Mouse (Mus musculus): Measurements from ENCODE around the gene Prcc. TPM values are rescaled to one million over a fixed set of nuclear protein-coding genes. Genes with fewer than 3 reads are reported as not detected.
"Not testable (repeated sequence)": the region's sequence is repeated elsewhere in the genome, so short reads cannot be mapped to it uniquely, and the experiment has no call there.

The Prcc gene
- polyA plus RNA-seq, 1 experiment from 2014 or later = 15.6 TPM

GRCm38 (mm10) chr3:87901036-87901624 lies 15.7 kb upstream of the Prcc start:
- H3K9ac ChIP-seq (replicated peaks) = no peak overlapping the region
- H3K4me1 ChIP-seq (replicated peaks) = no peaks in the 10 kb centered on the region
- no peaks in the 10 kb centered on the region for H3K9me3 ChIP-seq
- no peak overlapping the region for H3K27ac ChIP-seq
- H3K4me2 ChIP-seq (replicated peaks) = no peak overlapping the region
- ATAC-seq = no peak
- WGBS = 50% methylated on average over 1 of the region's 1 CpGs
- H3K4me3 ChIP-seq (replicated peaks) = no peak overlapping the region
- H3K36me3 ChIP-seq = no peaks in the 10 kb centered on the region
- no peaks in the 10 kb centered on the region for H3K27me3 ChIP-seq

GRCm38 (mm10) chr3:87899776-87900175 lies 14.4 kb upstream of the Prcc start:
- no peak for ATAC-seq
- H3K9ac ChIP-seq (replicated peaks) = no peak overlapping the region
- 77% methylated on average over 3 of the region's 3 CpGs for WGBS

GRCm38 (mm10) chr3:87899266-87899665 lies 13.9 kb upstream of the Prcc start:
- H3K9ac ChIP-seq (replicated peaks) = no peak overlapping the region
- no peak overlapping the region for H3K4me3 ChIP-seq (replicated peaks)
- no peaks in the 10 kb centered on the region for H3K9me3 ChIP-seq
- H3K27me3 ChIP-seq = no peaks in the 10 kb centered on the region
- H3K4me2 ChIP-seq (replicated peaks) = no peak overlapping the region
- no peaks in the 10 kb centered on the region for H3K4me1 ChIP-seq (replicated peaks)
- no peak overlapping the region for H3K27ac ChIP-seq
- 77% methylated on average over 3 of the region's 3 CpGs for WGBS
- H3K36me3 ChIP-seq = no peaks in the 10 kb centered on the region
- no peak for ATAC-seq

More at GRCm38 (mm10) chr3:87899776-87900175, 14.4 kb upstream of the Prcc start:
- no peaks in the 10 kb centered on the region for H3K36me3 ChIP-seq
- no peaks in the 10 kb centered on the region for H3K9me3 ChIP-seq
- H3K4me1 ChIP-seq (replicated peaks) = no peaks in the 10 kb centered on the region
- H3K27ac ChIP-seq = no peak overlapping the region
- no peaks in the 10 kb centered on the region for H3K27me3 ChIP-seq
- no peak overlapping the region for H3K4me3 ChIP-seq (replicated peaks)
- H3K4me2 ChIP-seq (replicated peaks) = no peak overlapping the region

GRCm38 (mm10) chr3:87893367-87893905 lies 8.0 kb upstream of the Prcc start:
- Histone ChIP-seq H3K27me3 (no peaks in the 10 kb centered on the region), H3K36me3 (no peaks in the 10 kb centered on the region), H3K9me3 (no peaks in the 10 kb centered on the region), H3K4me2 (replicated peaks) (no peak overlapping the region), H3K4me1 (replicated peaks) (no peaks in the 10 kb centered on the region), H3K4me3 (replicated peaks) (no peak overlapping the region), H3K9ac (replicated peaks) (no peak overlapping the region), H3K27ac (no peak overlapping the region)
- ATAC-seq = no peak
- WGBS = 72% methylated on average over 3 of the region's 3 CpGs

GRCm38 (mm10) chr3:87891481-87891880 lies 6.1 kb upstream of the Prcc start:
- Histone ChIP-seq H3K4me3 (replicated peaks) (no peak overlapping the region), H3K9ac (replicated peaks) (no peak overlapping the region)

GRCm38 (mm10) chr3:87887400-87887799 lies 2.0 kb upstream of the Prcc start:
- not testable (repeated sequence) for H3K9ac ChIP-seq (replicated peaks); H3K27me3 ChIP-seq; H3K27ac ChIP-seq; ATAC-seq; H3K36me3 ChIP-seq; H3K4me3 ChIP-seq (replicated peaks); H3K4me2 ChIP-seq (replicated peaks); H3K9me3 ChIP-seq
- H3K4me1 ChIP-seq (replicated peaks) = peaks cover 20% of the 10 kb centered on the region
- WGBS = 83% methylated on average over 4 of the region's 4 CpGs

More at GRCm38 (mm10) chr3:87891481-87891880, 6.1 kb upstream of the Prcc start:
- H3K4me1 ChIP-seq (replicated peaks) = no peaks in the 10 kb centered on the region
- ATAC-seq = no peak
- no peaks in the 10 kb centered on the region for H3K27me3 ChIP-seq
- no peaks in the 10 kb centered on the region for H3K9me3 ChIP-seq
- no peak overlapping the region for H3K27ac ChIP-seq
- H3K36me3 ChIP-seq = no peaks in the 10 kb centered on the region
- WGBS = 42% methylated on average over 3 of the region's 3 CpGs
- no peak overlapping the region for H3K4me2 ChIP-seq (replicated peaks)

GRCm38 (mm10) chr3:87886416-87886815 lies 1.0 kb upstream of the Prcc start:
- no peak overlapping the region for H3K27ac ChIP-seq
- peak overlapping the region; percentile 48 for H3K4me2 ChIP-seq (replicated peaks)
- H3K4me3 ChIP-seq (replicated peaks) = peak overlapping the region; percentile 99
- H3K4me1 ChIP-seq (replicated peaks) = peaks cover 22% of the 10 kb centered on the region
- no peak; the same call in 1 of the 2 replicates for ATAC-seq
- 84% methylated on average over 6 of the region's 6 CpGs for whole genome bisulfite sequencing
- no peaks in the 10 kb centered on the region for H3K36me3 ChIP-seq
- H3K27me3 ChIP-seq = no peaks in the 10 kb centered on the region
- H3K9me3 ChIP-seq = no peaks in the 10 kb centered on the region
- no peak overlapping the region for H3K9ac ChIP-seq (replicated peaks)

- Histone ChIP-seq H3K36me3 (no peaks in the 10 kb centered on the region), H3K9me3 (no peaks in the 10 kb centered on the region), H3K4me1 (replicated peaks) (peaks cover 22% of the 10 kb centered on the region), H3K4me3 (replicated peaks) (peak overlapping the region; percentile 99), H3K9ac (replicated peaks) (no peak overlapping the region; the same call in 1 of the 2 replicates), H3K27ac (0 out of 2 replicates have a peak overlapping the region, but pooled peaks have one; percentile 25), H3K4me2 (replicated peaks) (peak overlapping the region; percentile 48), H3K27me3 (no peaks in the 10 kb centered on the region)
- WGBS = 15% methylated on average over 10 of the region's 10 CpGs
- ATAC-seq = no peak
Measured at GRCm38 (mm10) chr3:87886004-87886365, 577 bp upstream of the Prcc start.

GRCm38 (mm10) chr3:87884708-87885251 lies 628 bp downstream of the Prcc start:
- H3K4me2 ChIP-seq (replicated peaks) = peak overlapping the region; percentile 99
- peaks cover 22% of the 10 kb centered on the region for H3K4me1 ChIP-seq (replicated peaks)
- H3K9me3 ChIP-seq = no peaks in the 10 kb centered on the region
- H3K9ac ChIP-seq (replicated peaks) = peak overlapping the region; percentile 99
- peak overlapping the region; percentile 99 for H3K4me3 ChIP-seq (replicated peaks)
- H3K27me3 ChIP-seq = no peaks in the 10 kb centered on the region
- H3K36me3 ChIP-seq = peaks cover 7% of the 10 kb centered on the region
- peak; percentile 34 for ATAC-seq
- under 1% methylated on average over 28 of the region's 28 CpGs for WGBS
- H3K27ac ChIP-seq = peak overlapping the region; percentile 82

GRCm38 (mm10) chr3:87884291-87884690 lies 1.1 kb downstream of the Prcc start:
- Histone ChIP-seq H3K4me1 (replicated peaks) (peaks cover 22% of the 10 kb centered on the region), H3K36me3 (peaks cover 9% of the 10 kb centered on the region), H3K4me2 (replicated peaks) (peak overlapping the region; percentile 99), H3K27me3 (no peaks in the 10 kb centered on the region), H3K4me3 (replicated peaks) (peak overlapping the region; percentile 99), H3K9me3 (no peaks in the 10 kb centered on the region), H3K9ac (replicated peaks) (peak overlapping the region; percentile 99), H3K27ac (no peak overlapping the region)
- no peak for ATAC-seq
- 2% methylated on average over 3 of the region's 3 CpGs for WGBS

GRCm38 (mm10) chr3:87877730-87878129 lies 7.7 kb downstream of the Prcc start:
- no peak overlapping the region for H3K4me2 ChIP-seq (replicated peaks)
- no peak overlapping the region for H3K4me3 ChIP-seq (replicated peaks)
- ATAC-seq = no peak
- 94% methylated on average over 4 of the region's 4 CpGs for WGBS
- no peak overlapping the region for H3K27ac ChIP-seq
- H3K9ac ChIP-seq (replicated peaks) = no peak overlapping the region
- H3K36me3 ChIP-seq = peaks cover 20% of the 10 kb centered on the region
- H3K4me1 ChIP-seq (replicated peaks) = peaks cover 4% of the 10 kb centered on the region; the same call in 1 of the 2 replicates
- no peaks in the 10 kb centered on the region for H3K27me3 ChIP-seq
- no peaks in the 10 kb centered on the region for H3K9me3 ChIP-seq

GRCm38 (mm10) chr3:87864111-87864510 lies 21.3 kb downstream of the Prcc start:
- H3K9me3 ChIP-seq; H3K4me3 ChIP-seq (replicated peaks); H3K27me3 ChIP-seq; H3K4me2 ChIP-seq (replicated peaks); H3K27ac ChIP-seq; ATAC-seq; H3K4me1 ChIP-seq (replicated peaks); H3K9ac ChIP-seq (replicated peaks): not testable (repeated sequence)
- peaks cover 91% of the 10 kb centered on the region for H3K36me3 ChIP-seq
- 94% methylated on average over 4 of the region's 4 CpGs for WGBS

All from midbrain, embryonic 13.5 days (tissue).